Mouse (Mus musculus): ENCODE data around the gene Scamp4. TPM values are rescaled to one million over a fixed set of nuclear protein-coding genes. Genes with fewer than 3 reads are reported as not detected.

Gene Scamp4
- not detected in 2 replicates for polyA plus RNA-seq (2012; ENCODE audit: insufficient read depth, insufficient read length, low replicate concordance, missing spikeins)

DNA sequence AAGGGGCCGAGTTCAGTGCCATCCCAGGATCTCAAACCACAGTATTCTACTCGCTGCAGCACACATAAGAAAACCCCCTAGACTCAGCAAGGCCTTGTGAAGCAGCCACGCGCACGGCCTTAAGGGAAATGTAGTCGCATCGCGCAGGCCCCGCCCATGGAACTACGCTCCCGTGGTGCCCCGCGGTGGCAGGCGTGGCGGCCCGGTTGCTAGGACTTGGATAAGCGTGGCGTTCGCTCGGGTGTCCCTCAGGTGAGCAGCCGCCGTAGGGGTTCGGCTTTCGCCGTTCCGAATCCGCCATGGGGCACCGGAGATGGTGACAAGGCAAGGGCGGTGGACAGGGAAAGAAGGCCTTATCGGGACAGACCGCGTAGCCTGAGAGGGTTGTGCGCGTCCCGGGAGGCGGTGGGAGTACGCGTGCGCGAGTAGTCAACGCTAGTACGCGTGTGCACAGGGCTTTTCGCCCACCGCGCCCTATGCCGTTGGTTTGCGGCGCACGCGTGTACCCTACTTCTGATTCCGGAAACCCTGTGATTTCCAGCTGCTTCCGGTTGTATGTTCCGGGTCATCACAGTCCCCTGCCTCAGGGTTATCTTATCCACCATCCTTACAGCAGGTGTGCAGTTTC, at the start of gene Scamp4, which contains the start of gene Adat3:
TSS of gene Scamp4 (plus strand) at position 175 of the 628 bp plus-strand sequence.
TSS of gene Adat3 (plus strand) at position 183 of the 628 bp plus-strand sequence.
- Histone ChIP-seq H3K4me1 (ENCODE audit: control insufficient read depth, insufficient read depth, low read length) (peaks cover 17% of the 10 kb centered on the region), H3K27ac (ENCODE audit: insufficient read depth, low read depth, low read length) (peak within 1 kb of the TSS; percentile 88), H3K4me3 (ENCODE audit: insufficient read depth, low read depth, low read length) (peak within 1 kb of the TSS; percentile 85)
- TF ChIP-seq CTCF (IDR thresholded peaks at IDR 0.05; ENCODE audit: insufficient read depth, low read depth, low read length) (no peak), POLR2A (IDR thresholded peaks at IDR 0.05; ENCODE audit: insufficient read depth, low read depth, low read length) (peak; percentile 70)
- WGBS, result under 1% methylated on average over 54 of the region's 54 CpGs

DNA sequence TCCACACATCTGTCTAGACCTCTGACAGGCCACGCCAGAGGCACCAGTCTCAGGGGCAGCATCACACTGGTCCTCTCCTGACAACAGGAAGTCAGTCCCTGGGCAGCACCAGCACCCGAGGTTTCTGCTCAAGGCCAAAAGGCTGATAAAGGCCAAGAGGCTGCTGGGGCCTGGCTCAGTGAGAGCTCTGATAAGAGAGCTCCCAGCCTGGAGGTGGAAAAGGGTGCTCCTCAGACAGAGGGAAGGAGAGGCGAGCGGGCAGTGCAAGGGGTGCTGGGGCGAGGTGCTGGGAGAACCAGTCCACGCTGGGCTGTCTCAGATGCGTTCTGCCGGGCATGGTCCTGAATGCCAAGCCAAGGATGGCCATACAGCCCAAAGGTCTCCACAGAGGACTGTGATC, 49.1 kb upstream of the Scamp4 start:
- Histone ChIP-seq H3K27ac (ENCODE audit: insufficient read depth, low read depth, low read length) (no peak overlapping the region), H3K4me1 (ENCODE audit: control insufficient read depth, insufficient read depth, low read length) (peaks cover 30% of the 10 kb centered on the region), H3K4me3 (ENCODE audit: insufficient read depth, low read depth, low read length) (no peak overlapping the region)
- TF ChIP-seq CTCF (IDR thresholded peaks at IDR 0.05; ENCODE audit: insufficient read depth, low read depth, low read length) (no peak), POLR2A (IDR thresholded peaks at IDR 0.05; ENCODE audit: insufficient read depth, low read depth, low read length) (no peak)
- 91% methylated on average over 8 of the region's 8 CpGs for WGBS

DNA sequence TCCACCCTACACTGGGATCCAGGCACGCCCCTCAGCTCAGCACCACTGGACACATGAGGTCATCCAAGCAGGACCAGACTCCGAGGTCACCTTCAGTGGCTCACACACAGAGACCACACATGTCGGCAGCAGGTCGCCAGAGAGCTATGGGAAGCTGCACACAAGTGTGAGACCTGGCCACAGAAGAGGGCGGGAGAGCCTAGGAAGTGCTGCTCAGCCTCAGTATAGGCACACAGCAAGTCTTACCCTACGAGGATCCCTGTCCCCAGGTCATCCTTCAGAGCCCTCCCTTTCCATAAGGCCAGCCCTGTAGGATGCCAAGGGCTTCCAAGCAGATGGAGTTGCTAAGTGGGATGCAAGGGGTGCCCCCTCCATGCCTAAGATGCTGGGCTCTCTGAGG, 48.7 kb upstream of the Scamp4 start:
- Histone ChIP-seq H3K4me3 (ENCODE audit: insufficient read depth, low read depth, low read length) (no peak overlapping the region), H3K27ac (ENCODE audit: insufficient read depth, low read depth, low read length) (no peak overlapping the region), H3K4me1 (ENCODE audit: control insufficient read depth, insufficient read depth, low read length) (peaks cover 33% of the 10 kb centered on the region)
- TF ChIP-seq CTCF (IDR thresholded peaks at IDR 0.05; ENCODE audit: insufficient read depth, low read depth, low read length) (no peak), POLR2A (IDR thresholded peaks at IDR 0.05; ENCODE audit: insufficient read depth, low read depth, low read length) (no peak)
- 92% methylated on average over 6 of the region's 6 CpGs for WGBS

DNA sequence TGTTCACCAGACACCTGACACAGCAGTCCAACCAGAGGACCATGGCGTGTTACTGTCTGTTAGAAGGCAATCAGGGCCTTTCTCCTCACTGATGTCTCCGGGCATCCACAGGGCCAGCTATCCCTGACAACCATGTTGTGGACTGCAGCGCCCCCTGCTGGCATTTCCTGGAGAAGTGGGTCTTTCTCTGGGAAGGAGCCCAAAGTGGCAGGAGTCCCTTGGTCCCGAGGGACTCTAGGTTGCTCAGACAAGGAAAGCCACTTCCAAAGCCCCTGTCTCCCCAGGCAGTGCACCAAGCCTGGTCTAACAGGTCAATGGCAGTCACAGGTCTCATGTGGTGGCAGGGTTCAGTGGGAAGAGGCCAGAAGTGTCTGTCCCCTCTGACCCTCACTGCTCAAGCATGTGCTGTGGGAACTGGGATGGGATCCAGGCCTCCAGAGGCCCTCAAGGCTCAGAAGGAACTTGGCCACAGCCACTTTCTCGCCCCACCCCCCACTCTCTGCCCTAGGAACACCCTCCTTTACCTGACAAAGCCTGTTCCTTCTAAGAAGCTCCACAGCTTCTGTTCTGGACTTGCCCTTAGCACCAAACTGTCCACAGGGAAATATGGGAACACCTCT, 45.2 kb upstream of the Scamp4 start:
- H3K4me3 ChIP-seq (ENCODE audit: insufficient read depth, low read depth, low read length), result no peak overlapping the region
- H3K27ac ChIP-seq (ENCODE audit: insufficient read depth, low read depth, low read length), result no peak overlapping the region
- WGBS, result 23% methylated on average over 5 of the region's 5 CpGs
- H3K4me1 ChIP-seq (ENCODE audit: control insufficient read depth, insufficient read depth, low read length), result peaks cover 43% of the 10 kb centered on the region
- TF ChIP-seq CTCF (IDR thresholded peaks at IDR 0.05; ENCODE audit: insufficient read depth, low read depth, low read length) (peak; percentile 73; the same call in 1 of the 2 replicates), POLR2A (IDR thresholded peaks at IDR 0.05; ENCODE audit: insufficient read depth, low read depth, low read length) (no peak)

DNA sequence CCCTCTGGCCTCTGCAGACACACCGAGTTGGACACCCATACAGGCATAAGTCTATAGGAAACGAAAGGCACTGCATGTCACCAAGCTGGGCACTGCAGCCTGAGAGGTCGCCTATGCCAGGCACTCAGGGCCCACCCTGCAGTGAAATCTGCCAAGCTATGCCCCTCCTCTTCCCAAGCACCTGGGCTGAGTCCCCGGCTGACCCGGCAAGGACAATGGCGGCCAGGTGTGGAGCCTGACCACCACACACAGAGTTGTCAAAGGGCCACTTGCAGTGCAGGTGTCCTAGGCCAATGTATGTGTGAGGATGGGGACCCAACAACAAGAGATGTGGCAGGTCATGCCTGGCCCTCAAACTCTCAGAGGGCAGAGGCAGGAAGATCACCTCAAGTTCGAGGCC, 43.2 kb upstream of the Scamp4 start:
- peaks cover 36% of the 10 kb centered on the region for H3K4me1 ChIP-seq (ENCODE audit: control insufficient read depth, insufficient read depth, low read length)
- H3K27ac ChIP-seq (ENCODE audit: insufficient read depth, low read depth, low read length), result no peak overlapping the region
- H3K4me3 ChIP-seq (ENCODE audit: insufficient read depth, low read depth, low read length), result no peak overlapping the region
- 81% methylated on average over 7 of the region's 7 CpGs for WGBS
- TF ChIP-seq CTCF (IDR thresholded peaks at IDR 0.05; ENCODE audit: insufficient read depth, low read depth, low read length) (no peak), POLR2A (IDR thresholded peaks at IDR 0.05; ENCODE audit: insufficient read depth, low read depth, low read length) (no peak)

DNA sequence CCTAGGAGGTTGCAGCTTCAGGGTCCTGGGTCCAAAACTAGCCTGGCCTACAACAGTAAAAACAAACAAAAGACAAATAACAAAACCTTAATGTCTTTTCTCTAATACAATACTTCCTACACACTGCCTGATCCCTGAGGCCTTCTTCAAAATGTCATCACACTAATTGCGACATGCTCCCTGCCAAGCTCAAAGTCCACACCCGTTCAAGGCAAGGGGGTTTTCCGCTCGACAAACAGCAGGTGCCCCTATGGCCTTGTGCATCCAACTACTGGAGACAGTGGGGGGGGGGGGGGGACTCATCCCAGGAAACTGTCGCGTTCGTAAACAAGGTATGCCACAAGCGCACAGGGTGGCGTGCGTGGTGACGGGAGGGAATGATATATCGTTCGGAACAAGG, 42.1 kb upstream of the Scamp4 start:
- Histone ChIP-seq H3K27ac (ENCODE audit: insufficient read depth, low read depth, low read length) (no peak overlapping the region), H3K4me1 (ENCODE audit: control insufficient read depth, insufficient read depth, low read length) (peaks cover 37% of the 10 kb centered on the region), H3K4me3 (ENCODE audit: insufficient read depth, low read depth, low read length) (peak overlapping the region; percentile 85)
- TF ChIP-seq POLR2A (IDR thresholded peaks at IDR 0.05; ENCODE audit: insufficient read depth, low read depth, low read length) (no peak), CTCF (IDR thresholded peaks at IDR 0.05; ENCODE audit: insufficient read depth, low read depth, low read length) (no peak)
- 2% methylated on average over 13 of the region's 13 CpGs for WGBS

DNA sequence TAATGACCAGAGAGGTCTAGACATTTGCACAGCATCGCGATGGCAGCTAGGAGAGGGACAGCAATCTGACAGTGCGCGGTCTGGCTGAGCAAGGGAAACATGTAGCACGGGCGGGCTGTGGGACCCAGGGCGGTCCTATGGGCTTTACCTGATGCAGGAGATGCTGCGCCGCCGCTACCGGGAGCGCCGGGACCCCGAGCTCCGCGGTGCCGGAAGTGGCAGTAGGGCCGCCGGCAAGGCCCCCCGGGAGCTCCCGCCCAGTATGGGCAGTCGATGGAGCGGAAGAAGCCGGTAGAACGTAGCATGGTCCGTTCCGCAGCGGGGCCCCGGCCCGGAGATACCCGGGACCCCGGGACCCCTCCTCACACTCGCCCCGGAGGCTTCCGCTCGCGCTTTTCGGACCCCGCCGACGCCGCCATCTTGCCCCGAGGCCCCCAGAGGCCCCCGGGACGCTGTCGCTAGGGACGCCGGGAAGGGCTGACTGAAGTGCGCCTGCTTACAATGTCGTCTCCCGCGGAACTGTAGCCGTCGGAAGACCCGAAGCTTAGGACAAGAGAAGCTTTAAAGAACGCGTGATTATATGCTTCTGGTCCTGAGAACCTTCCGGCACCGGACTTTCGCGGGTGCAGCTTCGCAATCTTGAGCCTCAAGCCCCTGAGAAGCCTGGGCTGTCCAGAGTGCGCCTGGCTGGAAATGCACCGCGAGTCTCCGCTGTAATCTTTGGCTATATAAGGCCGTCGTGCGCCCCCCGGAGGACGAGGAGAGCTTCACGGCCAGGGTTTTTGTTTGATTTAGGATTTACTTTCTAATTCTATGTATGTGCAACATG, 41.3 kb upstream of the Scamp4 start, which contains the start of gene Rexo1:
TSS of gene Rexo1 (minus strand) at position 445 of the 829 bp plus-strand sequence.
- under 1% methylated on average over 72 of the region's 72 CpGs for WGBS

DNA sequence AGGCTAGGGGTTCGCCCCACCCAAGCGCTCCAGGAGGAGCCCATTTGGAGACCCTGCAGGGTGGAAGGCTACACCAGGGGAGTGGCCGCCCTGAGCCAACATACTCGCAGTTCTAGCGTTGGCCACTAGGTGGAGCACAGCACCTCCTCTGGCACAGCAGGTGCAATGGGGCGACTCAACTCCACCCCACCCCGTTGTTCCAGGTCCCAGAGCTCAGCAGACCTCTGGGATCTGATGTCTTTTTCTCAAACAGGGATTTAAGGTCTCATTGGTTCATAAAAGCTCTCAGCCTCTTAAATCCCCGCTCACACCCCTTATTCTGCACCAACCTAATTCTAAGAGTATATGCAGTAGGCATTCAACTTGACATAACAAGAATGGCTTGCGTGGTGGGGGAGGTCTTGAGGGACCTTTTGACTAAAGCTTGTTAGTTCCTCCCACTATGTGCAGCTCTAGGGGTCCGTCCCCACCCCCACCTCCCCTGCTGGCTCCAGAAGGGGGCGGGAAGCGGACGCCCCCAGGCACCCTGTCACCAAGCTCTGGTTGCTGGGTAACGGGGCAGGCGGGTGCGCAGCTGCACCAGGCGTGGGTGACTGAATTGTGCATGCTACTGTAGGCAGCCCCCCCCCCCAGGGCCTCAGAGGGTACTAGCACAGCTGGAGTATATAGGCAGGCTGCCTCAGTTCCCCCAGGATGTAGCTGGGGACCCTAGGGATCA, 36.1 kb upstream of the Scamp4 start:
- Histone ChIP-seq H3K4me3 (ENCODE audit: insufficient read depth, low read depth, low read length) (no peak overlapping the region), H3K27ac (ENCODE audit: insufficient read depth, low read depth, low read length) (peak overlapping the region; percentile 94), H3K4me1 (ENCODE audit: control insufficient read depth, insufficient read depth, low read length) (peaks cover 58% of the 10 kb centered on the region)
- WGBS, result 6% methylated on average over 17 of the region's 17 CpGs
- TF ChIP-seq CTCF (IDR thresholded peaks at IDR 0.05; ENCODE audit: insufficient read depth, low read depth, low read length) (peak; percentile 88; the same call in 1 of the 2 replicates), POLR2A (IDR thresholded peaks at IDR 0.05; ENCODE audit: insufficient read depth, low read depth, low read length) (no peak)

More for the DNA sequence above, 41.3 kb upstream of the Scamp4 start, which contains the start of gene Rexo1:
- H3K27ac ChIP-seq (ENCODE audit: insufficient read depth, low read depth, low read length), result peak within 1 kb of the TSS; percentile 99
- peak within 1 kb of the TSS; percentile 85 for H3K4me3 ChIP-seq (ENCODE audit: insufficient read depth, low read depth, low read length)
- H3K4me1 ChIP-seq (ENCODE audit: control insufficient read depth, insufficient read depth, low read length), result peaks cover 43% of the 10 kb centered on the region
- TF ChIP-seq POLR2A (IDR thresholded peaks at IDR 0.05; ENCODE audit: insufficient read depth, low read depth, low read length) (no peak), CTCF (IDR thresholded peaks at IDR 0.05; ENCODE audit: insufficient read depth, low read depth, low read length) (peak; percentile 72)

Data from olfactory bulb, adult 2 months (tissue).